Mouse (Mus musculus): ENCODE data around the gene P2rx7. TPM values are rescaled to one million over a fixed set of nuclear protein-coding genes. Genes with fewer than 3 reads are reported as not detected.

The P2rx7 gene
- polyA plus RNA-seq, 1 experiment from 2014 or later = 3.3 TPM

- Histone ChIP-seq H3K9me3 (replicated peaks; ENCODE audit: control insufficient read depth, low read length) (no peaks in the 10 kb centered on the region), H3K4me1 (ENCODE audit: control insufficient read depth, insufficient read depth, low read length) (peaks cover 7% of the 10 kb centered on the region; the same call in 1 of the 2 replicates), H3K9ac (ENCODE audit: low read length) (no peak overlapping the region), H3K4me3 (replicated peaks; ENCODE audit: low read length) (no peak overlapping the region), H3K4me2 (ENCODE audit: low read depth, low read length) (no peak overlapping the region), H3K27ac (ENCODE audit: low read length) (no peak overlapping the region), H3K27me3 (ENCODE audit: control insufficient read depth, insufficient read depth, low read length) (no peaks in the 10 kb centered on the region), H3K36me3 (ENCODE audit: control insufficient read depth, insufficient read depth, low read length) (no peaks in the 10 kb centered on the region)
- WGBS = 74% methylated on average over 4 of the region's 4 CpGs
- ATAC-seq (ENCODE audit: insufficient read depth, low FRiP score) = no peak
These were observed 60.9 kb downstream of the P2rx7 start for GRCm38 (mm10) chr5:122704571-122704970.

DNA sequence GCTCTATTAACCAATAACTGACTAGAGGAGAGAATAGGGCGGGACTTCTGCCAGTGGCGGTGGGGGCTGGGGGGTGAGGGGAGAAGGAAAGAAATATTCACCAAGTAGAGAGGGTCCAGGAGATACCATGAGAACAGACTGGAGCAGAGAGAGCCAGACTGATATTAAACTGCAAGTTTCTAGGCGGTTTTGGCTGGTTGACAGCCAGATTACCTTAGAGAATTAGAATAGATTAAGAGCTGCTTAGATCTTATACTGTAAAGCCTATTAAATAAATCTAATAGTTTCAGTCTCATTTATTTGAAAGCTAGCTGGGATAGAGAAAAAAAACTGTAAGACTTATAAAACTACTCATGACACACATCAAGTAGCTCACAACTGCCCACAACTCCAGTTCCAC lies 61.5 kb downstream of the P2rx7 start:
- Histone ChIP-seq H3K27me3 (ENCODE audit: control insufficient read depth, insufficient read depth, low read length) (no peaks in the 10 kb centered on the region), H3K36me3 (ENCODE audit: control insufficient read depth, insufficient read depth, low read length) (no peaks in the 10 kb centered on the region), H3K4me1 (ENCODE audit: control insufficient read depth, insufficient read depth, low read length) (peaks cover 7% of the 10 kb centered on the region; the same call in 1 of the 2 replicates), H3K4me2 (ENCODE audit: low read depth, low read length) (no peak overlapping the region), H3K9ac (ENCODE audit: low read length) (no peak overlapping the region), H3K27ac (ENCODE audit: low read length) (no peak overlapping the region), H3K4me3 (replicated peaks; ENCODE audit: low read length) (no peak overlapping the region), H3K9me3 (replicated peaks; ENCODE audit: control insufficient read depth, low read length) (no peaks in the 10 kb centered on the region)
- WGBS = 77% methylated on average over 3 of the region's 3 CpGs
- ATAC-seq (ENCODE audit: insufficient read depth, low FRiP score) = no peak

GRCm38 (mm10) chr5:122706917-122707275 lies 63.2 kb downstream of the P2rx7 start:
- H3K4me2 ChIP-seq (ENCODE audit: low read depth, low read length) = peak overlapping the region; percentile 65
- ATAC-seq (ENCODE audit: insufficient read depth, low FRiP score) = peak; percentile 6; the same call in 1 of the 2 replicates
- H3K4me1 ChIP-seq (ENCODE audit: control insufficient read depth, insufficient read depth, low read length) = peaks cover 3% of the 10 kb centered on the region; the same call in 1 of the 2 replicates
- no peaks in the 10 kb centered on the region for H3K36me3 ChIP-seq (ENCODE audit: control insufficient read depth, insufficient read depth, low read length)
- no peaks in the 10 kb centered on the region for H3K27me3 ChIP-seq (ENCODE audit: control insufficient read depth, insufficient read depth, low read length)
- no peaks in the 10 kb centered on the region for H3K9me3 ChIP-seq (replicated peaks; ENCODE audit: control insufficient read depth, low read length)
- peak overlapping the region; percentile 74 for H3K9ac ChIP-seq (ENCODE audit: low read length)
- WGBS = 49% methylated on average over 5 of the region's 5 CpGs
- peak overlapping the region; percentile 76 for H3K27ac ChIP-seq (ENCODE audit: low read length)
- peak overlapping the region; percentile 57 for H3K4me3 ChIP-seq (replicated peaks; ENCODE audit: low read length)

DNA sequence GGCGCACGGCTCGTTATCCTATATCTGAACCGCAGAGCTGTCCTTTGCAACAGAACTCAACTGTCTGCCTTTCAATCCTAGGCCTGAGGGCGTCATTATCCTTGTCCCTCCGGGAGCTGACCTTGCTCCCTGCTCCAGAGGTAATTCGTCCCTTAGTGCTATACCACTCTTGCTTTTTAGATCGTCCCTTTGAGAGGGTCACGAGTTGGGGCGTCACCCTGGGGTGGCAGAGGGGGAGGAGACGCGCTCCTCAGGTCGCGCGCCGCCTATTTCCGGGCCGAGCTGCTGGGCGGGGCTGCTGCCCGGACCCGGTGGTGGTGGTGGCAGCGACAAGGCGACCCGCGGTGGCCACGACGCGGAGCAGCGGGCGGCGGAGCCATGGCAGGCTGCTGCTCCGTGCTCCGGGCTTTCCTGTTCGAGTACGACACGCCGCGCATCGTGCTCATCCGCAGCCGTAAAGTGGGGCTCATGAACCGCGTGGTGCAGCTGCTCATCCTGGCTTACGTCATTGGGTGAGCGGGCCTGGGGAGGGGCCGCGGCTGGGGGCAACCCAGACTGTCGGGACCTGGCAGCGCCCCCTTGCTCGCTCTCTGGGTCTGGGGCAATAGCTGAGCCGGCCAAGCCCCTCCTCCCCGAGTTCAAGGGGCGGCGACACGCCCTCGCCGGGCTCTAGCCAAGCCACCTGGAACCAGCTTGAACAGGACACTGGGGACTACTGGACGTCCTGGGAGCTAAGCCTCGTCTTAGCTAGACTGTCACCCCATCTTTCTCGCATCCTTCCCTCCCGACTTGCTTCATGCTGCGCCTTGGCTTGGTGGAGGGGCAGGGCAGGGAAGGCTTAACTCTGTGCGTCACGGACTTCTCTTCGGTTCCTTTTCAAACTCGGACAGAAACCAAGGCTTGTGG lies 63.8 kb downstream of the P2rx7 start, which contains the start of gene P2rx4:
TSS of gene P2rx4 (plus strand) at position 269 of the 906 bp plus-strand sequence.
- no peaks in the 10 kb centered on the region for H3K36me3 ChIP-seq (ENCODE audit: control insufficient read depth, insufficient read depth, low read length)
- peaks cover 3% of the 10 kb centered on the region; the same call in 1 of the 2 replicates for H3K4me1 ChIP-seq (ENCODE audit: control insufficient read depth, insufficient read depth, low read length)
- peak within 1 kb of the TSS; percentile 65 for H3K4me2 ChIP-seq (ENCODE audit: low read depth, low read length)
- peak within 1 kb of the TSS; percentile 57 for H3K4me3 ChIP-seq (replicated peaks; ENCODE audit: low read length)
- under 1% methylated on average over 66 of the region's 66 CpGs for WGBS
- peak; percentile 83 for ATAC-seq (ENCODE audit: insufficient read depth, low FRiP score)
- peak within 1 kb of the TSS; percentile 74 for H3K9ac ChIP-seq (ENCODE audit: low read length)
- no peaks in the 10 kb centered on the region for H3K27me3 ChIP-seq (ENCODE audit: control insufficient read depth, insufficient read depth, low read length)
- H3K27ac ChIP-seq (ENCODE audit: low read length) = peak within 1 kb of the TSS; percentile 76
- H3K9me3 ChIP-seq (replicated peaks; ENCODE audit: control insufficient read depth, low read length) = no peaks in the 10 kb centered on the region

GRCm38 (mm10) chr5:122708819-122709218 lies 65.1 kb downstream of the P2rx7 start:
- 74% methylated on average over 6 of the region's 6 CpGs for WGBS
- H3K4me3 ChIP-seq (replicated peaks; ENCODE audit: low read length) = no peak overlapping the region
- no peak overlapping the region for H3K9ac ChIP-seq (ENCODE audit: low read length)
- no peaks in the 10 kb centered on the region for H3K36me3 ChIP-seq (ENCODE audit: control insufficient read depth, insufficient read depth, low read length)
- no peaks in the 10 kb centered on the region for H3K27me3 ChIP-seq (ENCODE audit: control insufficient read depth, insufficient read depth, low read length)
- H3K9me3 ChIP-seq (replicated peaks; ENCODE audit: control insufficient read depth, low read length) = no peaks in the 10 kb centered on the region
- H3K4me2 ChIP-seq (ENCODE audit: low read depth, low read length) = no peak overlapping the region
- H3K4me1 ChIP-seq (ENCODE audit: control insufficient read depth, insufficient read depth, low read length) = peaks cover 3% of the 10 kb centered on the region; the same call in 1 of the 2 replicates
- no peak overlapping the region for H3K27ac ChIP-seq (ENCODE audit: low read length)
- ATAC-seq (ENCODE audit: insufficient read depth, low FRiP score) = no peak

- no peak overlapping the region for H3K4me2 ChIP-seq (ENCODE audit: low read depth, low read length)
- no peaks in the 10 kb centered on the region for H3K4me1 ChIP-seq (ENCODE audit: control insufficient read depth, insufficient read depth, low read length)
- ATAC-seq (ENCODE audit: insufficient read depth, low FRiP score) = no peak
- no peaks in the 10 kb centered on the region for H3K27me3 ChIP-seq (ENCODE audit: control insufficient read depth, insufficient read depth, low read length)
- no peak overlapping the region for H3K4me3 ChIP-seq (replicated peaks; ENCODE audit: low read length)
- H3K36me3 ChIP-seq (ENCODE audit: control insufficient read depth, insufficient read depth, low read length) = no peaks in the 10 kb centered on the region
- H3K27ac ChIP-seq (ENCODE audit: low read length) = no peak overlapping the region
- no peaks in the 10 kb centered on the region for H3K9me3 ChIP-seq (replicated peaks; ENCODE audit: control insufficient read depth, low read length)
- no peak overlapping the region for H3K9ac ChIP-seq (ENCODE audit: low read length)
- WGBS = 77% methylated on average over 1 of the region's 1 CpGs
These were observed 72.0 kb downstream of the P2rx7 start for GRCm38 (mm10) chr5:122715723-122716122.

DNA sequence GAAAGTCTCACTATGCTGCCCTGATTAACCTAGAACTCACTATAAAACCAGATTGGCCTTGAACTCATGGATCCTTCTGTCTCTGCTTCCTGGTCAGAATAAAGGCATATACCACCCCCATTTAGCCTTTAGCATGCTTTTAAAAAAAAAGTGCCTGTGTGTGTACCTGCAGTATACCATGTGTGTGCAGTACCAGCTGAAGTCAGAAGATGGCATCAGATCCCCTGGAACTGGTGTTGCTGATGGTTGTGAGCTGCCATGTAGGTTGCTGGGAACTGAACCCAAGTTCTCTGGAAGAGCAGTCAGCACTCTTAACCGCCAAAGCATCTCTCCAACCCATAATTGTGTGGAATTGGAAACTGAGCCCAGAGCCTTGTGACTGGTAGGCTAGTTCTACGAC lies 73.1 kb downstream of the P2rx7 start:
- H3K9me3 ChIP-seq (replicated peaks; ENCODE audit: control insufficient read depth, low read length) = no peaks in the 10 kb centered on the region
- H3K36me3 ChIP-seq (ENCODE audit: control insufficient read depth, insufficient read depth, low read length) = no peaks in the 10 kb centered on the region
- H3K4me1 ChIP-seq (ENCODE audit: control insufficient read depth, insufficient read depth, low read length) = no peaks in the 10 kb centered on the region
- no peak overlapping the region for H3K4me3 ChIP-seq (replicated peaks; ENCODE audit: low read length)
- no peaks in the 10 kb centered on the region for H3K27me3 ChIP-seq (ENCODE audit: control insufficient read depth, insufficient read depth, low read length)
- no peak overlapping the region for H3K27ac ChIP-seq (ENCODE audit: low read length)
- 92% methylated on average over 2 of the region's 2 CpGs for WGBS
- no peak for ATAC-seq (ENCODE audit: insufficient read depth, low FRiP score)
- no peak overlapping the region for H3K4me2 ChIP-seq (ENCODE audit: low read depth, low read length)
- no peak overlapping the region for H3K9ac ChIP-seq (ENCODE audit: low read length)

DNA sequence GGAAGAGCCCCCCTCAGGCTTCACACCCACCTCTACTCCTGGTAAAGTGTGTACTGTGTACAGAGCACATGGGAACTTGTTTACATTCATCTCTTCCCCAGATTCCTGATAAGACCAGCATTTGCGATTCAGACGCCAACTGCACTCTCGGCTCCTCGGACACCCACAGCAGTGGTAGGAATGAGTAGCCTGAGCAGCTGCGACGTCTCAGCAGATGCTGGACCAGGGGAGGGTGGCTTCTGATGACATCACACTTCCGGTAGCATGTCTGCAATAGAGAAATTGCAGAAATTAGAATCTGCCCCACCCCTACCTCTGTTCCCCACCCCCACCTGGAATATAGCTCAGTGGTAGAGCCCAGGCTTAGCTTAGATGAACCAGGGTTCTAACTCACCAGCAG lies 74.7 kb downstream of the P2rx7 start:
- H3K9ac ChIP-seq (ENCODE audit: low read length) = no peak overlapping the region
- no peaks in the 10 kb centered on the region for H3K4me1 ChIP-seq (ENCODE audit: control insufficient read depth, insufficient read depth, low read length)
- 32% methylated on average over 7 of the region's 7 CpGs for WGBS
- no peaks in the 10 kb centered on the region for H3K27me3 ChIP-seq (ENCODE audit: control insufficient read depth, insufficient read depth, low read length)
- H3K36me3 ChIP-seq (ENCODE audit: control insufficient read depth, insufficient read depth, low read length) = no peaks in the 10 kb centered on the region
- no peak overlapping the region for H3K4me3 ChIP-seq (replicated peaks; ENCODE audit: low read length)
- no peak overlapping the region for H3K27ac ChIP-seq (ENCODE audit: low read length)
- peak; percentile 17; the same call in 1 of the 2 replicates for ATAC-seq (ENCODE audit: insufficient read depth, low FRiP score)
- H3K4me2 ChIP-seq (ENCODE audit: low read depth, low read length) = no peak overlapping the region
- H3K9me3 ChIP-seq (replicated peaks; ENCODE audit: control insufficient read depth, low read length) = 0 out of 2 replicates have a peak, but pooled peaks cover 3% of the 10 kb centered on the region

DNA sequence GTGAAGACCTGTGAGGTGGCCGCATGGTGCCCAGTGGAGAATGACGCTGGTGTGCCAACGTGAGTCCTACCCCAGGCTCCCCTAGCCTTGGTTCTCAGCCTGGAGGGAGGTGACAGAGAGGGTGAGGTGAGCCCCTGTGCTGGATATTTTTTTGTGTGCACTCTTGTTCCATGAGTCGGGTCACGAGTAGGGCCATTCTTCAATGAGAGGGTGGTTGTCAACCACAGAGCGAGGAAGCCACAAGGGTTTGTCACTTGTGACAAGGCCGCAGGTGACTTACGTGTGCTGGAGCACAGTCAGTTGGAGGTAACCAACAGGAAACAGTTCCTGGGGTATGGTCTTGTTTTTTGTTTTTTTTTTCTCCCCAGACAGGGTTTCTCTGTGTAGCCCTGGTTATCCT lies 75.5 kb downstream of the P2rx7 start:
- Histone ChIP-seq H3K4me1 (ENCODE audit: control insufficient read depth, insufficient read depth, low read length) (no peaks in the 10 kb centered on the region), H3K36me3 (ENCODE audit: control insufficient read depth, insufficient read depth, low read length) (no peaks in the 10 kb centered on the region), H3K27me3 (ENCODE audit: control insufficient read depth, insufficient read depth, low read length) (no peaks in the 10 kb centered on the region), H3K27ac (ENCODE audit: low read length) (no peak overlapping the region), H3K4me2 (ENCODE audit: low read depth, low read length) (no peak overlapping the region), H3K9me3 (replicated peaks; ENCODE audit: control insufficient read depth, low read length) (0 out of 2 replicates have a peak, but pooled peaks cover 3% of the 10 kb centered on the region), H3K9ac (ENCODE audit: low read length) (no peak overlapping the region), H3K4me3 (replicated peaks; ENCODE audit: low read length) (no peak overlapping the region)
- ATAC-seq (ENCODE audit: insufficient read depth, low FRiP score) = no peak
- WGBS = 91% methylated on average over 8 of the region's 8 CpGs
